Mouse (Mus musculus): ENCODE measurements around the gene Ptch2.

GRCm38 (mm10) chr4:117150212-117150733 lies 54.4 kb downstream of the Ptch2 start:
- no peak for TF ChIP-seq CTCF (IDR thresholded peaks at IDR 0.05; ENCODE audit: low read depth, low read length)
- no peak for TF ChIP-seq POLR2A (IDR thresholded peaks at IDR 0.05; ENCODE audit: insufficient read depth, low read length)
- no peak for TF ChIP-seq EP300 (IDR thresholded peaks at IDR 0.05; ENCODE audit: insufficient read depth, low read depth, low read length)

All from ES-Bruce4 (cell line).